Mouse (Mus musculus): ENCODE measurements around the gene 3110001I22Rik. TPM values are rescaled to one million over a fixed set of nuclear protein-coding genes. Genes with fewer than 3 reads are reported as not detected.

The 3110001I22Rik gene
- 1.5 and 1.7 TPM in 2 replicates for polyA plus RNA-seq (2012)

GRCm38 (mm10) chr16:13671685-13672385 is at the start of gene 3110001I22Rik, which contains the start of gene Bfar:
Gene 3110001I22Rik (plus strand): TSS chr16:13671929.
Gene Bfar (plus strand): TSS chr16:13671858.

GRCm38 (mm10) chr16:13667878-13668343 is 3.8 kb upstream of the 3110001I22Rik start, which contains the start of gene Parn:
Gene Parn (minus strand): TSS chr16:13668170.

Other genes with a start within 250 kb of the 3110001I22Rik start
- 34.8 and 37.5 TPM in 2 replicates for gene Parn, start 3.8 kb upstream of the 3110001I22Rik start, polyA plus RNA-seq (2012)
- gene Bfar, start 71 bp upstream of the 3110001I22Rik start, polyA plus RNA-seq (2012) = 3.1 and 4.2 TPM in 2 replicates
- not detected in 2 replicates for gene Pla2g10, start 59.1 kb downstream of the 3110001I22Rik start, polyA plus RNA-seq (2012)
- 11.3 and 12.5 TPM in 2 replicates for gene Rrn3, start 108.8 kb downstream of the 3110001I22Rik start, polyA plus RNA-seq (2012)
- gene Ntan1, start 146.9 kb downstream of the 3110001I22Rik start, polyA plus RNA-seq (2012) = 18.8 and 22.9 TPM in 2 replicates
- gene Pdxdc1, start 231.2 kb downstream of the 3110001I22Rik start, polyA plus RNA-seq (2012) = 50.1 and 57.6 TPM in 2 replicates
- 0.02 and 0.07 TPM in 2 replicates for gene Mpv17l, start 231.2 kb downstream of the 3110001I22Rik start, polyA plus RNA-seq (2012)

Measured in megakaryocyte-erythroid progenitor cell, adult 5 weeks (primary cell).